In genomic region chr15:63601543-63601942, GRCm38 (mm10) we compare ENCODE assay signal across 8 mouse cellular contexts.
DNase-seq lines count a peak whose midpoint lies in the region; ATAC-seq and TF ChIP-seq lines count a peak whose summit lies in the region.

No protein-coding gene starts in this region.

- no peaks in the 10 kb centered on the region for H3K36me3 ChIP-seq in neural tube, embryonic 15.5 days
- no peaks in the 10 kb centered on the region for H3K36me3 ChIP-seq in forebrain, embryonic 13.5 days (ENCODE audit: poor library complexity, severe bottlenecking)
- no peaks in the 10 kb centered on the region for H3K36me3 ChIP-seq in hindbrain, postnatal 0 days (ENCODE audit: insufficient read depth, low read length)
- H3K36me3 ChIP-seq in limb, embryonic 13.5 days, result no peaks in the 10 kb centered on the region

- no peak for ATAC-seq in neural tube, embryonic 15.5 days (ENCODE audit: low FRiP score)
- ATAC-seq in forebrain, embryonic 13.5 days, result peak; percentile 93
- peak; percentile 83; the same call in 1 of the 2 replicates for ATAC-seq in hindbrain, postnatal 0 days
- peak; percentile 81 for ATAC-seq in limb, embryonic 13.5 days (ENCODE audit: low FRiP score, low read depth)

- H3K4me3 ChIP-seq in neural tube, embryonic 15.5 days (replicated peaks), result no peak overlapping the region
- H3K4me3 ChIP-seq in forebrain, embryonic 13.5 days, result no peak overlapping the region
- no peak overlapping the region for H3K4me3 ChIP-seq in hindbrain, postnatal 0 days (ENCODE audit: low read length)
- H3K4me3 ChIP-seq in limb, embryonic 13.5 days, result no peak overlapping the region

- DNase-seq in neural tube, embryonic 10.5 days (ENCODE audit: extremely low spot score, low spot score), result peak; percentile 42
- peak; percentile 59 for DNase-seq in adipocyte (ENCODE audit: low spot score)
- DNase-seq in hindbrain, postnatal 0 days (ENCODE audit: low spot score), result peak; percentile 74
- DNase-seq in naive thymus-derived CD4-positive, alpha-beta T cell, adult 2 months (ENCODE audit: low read depth), result peak; percentile 47
- DNase-seq in thymus, postnatal 10 days (ENCODE audit: low spot score in 2 of 2), result peak; percentile 45 to 56

- H3K4me2 ChIP-seq in neural tube, embryonic 15.5 days, result no peak overlapping the region
- no peak overlapping the region for H3K4me2 ChIP-seq in forebrain, embryonic 13.5 days
- H3K4me2 ChIP-seq in hindbrain, postnatal 0 days (ENCODE audit: low read depth, low read length), result no peak overlapping the region
- no peak overlapping the region for H3K4me2 ChIP-seq in limb, embryonic 13.5 days (replicated peaks)

- no peak overlapping the region for H3K27ac ChIP-seq in neural tube, embryonic 15.5 days (replicated peaks)
- no peak overlapping the region for H3K27ac ChIP-seq in forebrain, embryonic 13.5 days
- H3K27ac ChIP-seq in hindbrain, postnatal 0 days, result no peak overlapping the region
- H3K27ac ChIP-seq in limb, embryonic 13.5 days, result peak overlapping the region; percentile 45; the same call in 1 of the 2 replicates

- peak; percentile 79 for TF ChIP-seq CTCF in hindbrain, postnatal 0 days (IDR thresholded peaks at IDR 0.05; ENCODE audit: low read depth)

- H3K9me3 ChIP-seq in neural tube, embryonic 15.5 days (replicated peaks), result no peaks in the 10 kb centered on the region
- no peaks in the 10 kb centered on the region for H3K9me3 ChIP-seq in forebrain, embryonic 13.5 days (replicated peaks)
- no peaks in the 10 kb centered on the region for H3K9me3 ChIP-seq in hindbrain, postnatal 0 days (ENCODE audit: low read length)
- H3K9me3 ChIP-seq in limb, embryonic 13.5 days, result no peaks in the 10 kb centered on the region

- WGBS in neural tube, embryonic 15.5 days, result 50% methylated on average over 5 of the region's 5 CpGs
- WGBS in forebrain, embryonic 13.5 days, result 47% methylated on average over 5 of the region's 5 CpGs
- WGBS in hindbrain, postnatal 0 days, result 50% methylated on average over 5 of the region's 5 CpGs
- 43% methylated on average over 5 of the region's 5 CpGs for WGBS in limb, embryonic 13.5 days

- H3K27me3 ChIP-seq in neural tube, embryonic 15.5 days (replicated peaks), result no peaks in the 10 kb centered on the region
- no peaks in the 10 kb centered on the region for H3K27me3 ChIP-seq in forebrain, embryonic 13.5 days
- H3K27me3 ChIP-seq in hindbrain, postnatal 0 days (ENCODE audit: insufficient read depth, low read length), result no peaks in the 10 kb centered on the region
- H3K27me3 ChIP-seq in limb, embryonic 13.5 days, result no peaks in the 10 kb centered on the region

- no peak overlapping the region for H3K9ac ChIP-seq in neural tube, embryonic 15.5 days (replicated peaks)
- H3K9ac ChIP-seq in forebrain, embryonic 13.5 days, result no peak overlapping the region
- no peak overlapping the region for H3K9ac ChIP-seq in hindbrain, postnatal 0 days (replicated peaks; ENCODE audit: low read length)
- no peak overlapping the region for H3K9ac ChIP-seq in limb, embryonic 13.5 days

- H3K4me1 ChIP-seq in neural tube, embryonic 15.5 days, result no peaks in the 10 kb centered on the region
- H3K4me1 ChIP-seq in forebrain, embryonic 13.5 days, result no peaks in the 10 kb centered on the region
- no peaks in the 10 kb centered on the region for H3K4me1 ChIP-seq in hindbrain, postnatal 0 days (ENCODE audit: insufficient read depth, low read length)
- 0 out of 2 replicates have a peak, but pooled peaks cover 5% of the 10 kb centered on the region for H3K4me1 ChIP-seq in limb, embryonic 13.5 days
